Mouse (Mus musculus) midbrain, embryonic 13.5 days (tissue): Measurements from ENCODE around the gene Cdh22. TPM values are rescaled to one million over a fixed set of nuclear protein-coding genes. Genes with fewer than 3 reads are reported as not detected.

Experiments
- ATAC-seq: fragments of 200-750 bp; cut with Nextera tagmentation; 2 replicates; pipeline ENCODE4 v1.8.0; 2017; ENCODE audit warnings: mild to moderate bottlenecking, moderate TSS enrichment, moderate library complexity
- H3K27ac ChIP-seq: fragments of 300-500 bp; sonication (generic); 2 replicates; pipeline ENCODE4 v1.5.1; 2015; ENCODE audit warnings: inconsistent platforms, mild to moderate bottlenecking, moderate library complexity
- H3K27me3 ChIP-seq: fragments of 300-500 bp; sonication (generic); 2 replicates; pipeline ENCODE4 v1.6.1; 2015; ENCODE audit warnings: mild to moderate bottlenecking, inconsistent platforms
- H3K36me3 ChIP-seq: fragments of 300-500 bp; sonication (generic); 2 replicates; pipeline ENCODE4 v1.6.1; 2015; ENCODE audit warnings: mild to moderate bottlenecking, inconsistent platforms
- H3K4me1 ChIP-seq: fragments of 300-500 bp; sonication (generic); replicated peaks from 2 replicates; pipeline ENCODE4 v1.6.1; 2015; ENCODE audit warnings: inconsistent platforms
- H3K4me2 ChIP-seq: fragments of 300-500 bp; sonication (generic); replicated peaks from 2 replicates; pipeline ENCODE4 v1.6.1; 2015; ENCODE audit warnings: moderate library complexity, mild to moderate bottlenecking, inconsistent platforms
- H3K4me3 ChIP-seq: fragments of 300-500 bp; sonication (generic); replicated peaks from 2 replicates; pipeline ENCODE4 v1.5.1; 2015; ENCODE audit warnings: mild to moderate bottlenecking, inconsistent platforms
- H3K9ac ChIP-seq: fragments of 300-500 bp; sonication (generic); replicated peaks from 2 replicates; pipeline ENCODE4 v1.6.1; 2015; ENCODE audit warnings: mild to moderate bottlenecking, inconsistent platforms
- H3K9me3 ChIP-seq: fragments of 300-500 bp; sonication (generic); 2 replicates; pipeline ENCODE4 v1.6.1; 2016; ENCODE audit warnings: mild to moderate bottlenecking, inconsistent platforms
- WGBS: fragments of 180-500 bp; shearing (Covaris S2); methylation state at CpG from one replicate; pipeline ENCODE4 v1.1.7; 2015; 5-methylcytosine and 5-hydroxymethylcytosine counted together
- polyA plus RNA-seq: library from polyadenylated mRNA; unstranded; fragments of >200 nt; fragmentation: Nextera tagmentation; extraction: Ambion mirVana; gene quantifications from 2 replicates; pipeline ENCODE4 v1.2.1, GENCODE M21; 2015

Cdh22 gene
- polyA plus RNA-seq, 1 experiment from 2014 or later, result 15.7 TPM

DNA sequence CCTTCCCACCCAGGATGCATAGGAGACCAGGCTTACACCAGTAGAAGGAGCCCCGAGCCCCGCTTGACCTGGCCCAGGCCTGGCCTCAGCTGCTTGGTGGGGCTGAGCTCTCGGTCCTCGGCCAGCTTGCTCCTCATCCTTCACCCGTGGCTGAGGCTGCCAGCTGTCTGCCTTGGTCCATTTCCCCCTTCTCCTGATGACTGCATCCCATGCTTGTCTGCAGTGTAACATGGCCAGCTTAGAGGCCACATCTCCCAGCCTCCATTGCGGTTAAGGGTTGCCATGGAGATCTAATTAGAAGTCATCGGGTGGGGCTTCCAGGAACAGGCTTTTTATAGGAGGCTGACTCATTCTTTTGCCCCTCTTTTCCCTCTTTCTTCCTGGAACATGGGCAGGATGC, 29.2 kb upstream of the Cdh22 start:
- Histone ChIP-seq H3K9me3 (no peaks in the 10 kb centered on the region), H3K27me3 (peaks cover 19% of the 10 kb centered on the region), H3K36me3 (no peaks in the 10 kb centered on the region), H3K9ac (no peak overlapping the region), H3K4me2 (no peak overlapping the region), H3K4me3 (no peak overlapping the region), H3K27ac (no peak overlapping the region), H3K4me1 (peaks cover 35% of the 10 kb centered on the region)
- WGBS, result 51% methylated on average over 7 of the region's 7 CpGs
- ATAC-seq, result 0 out of 2 replicates have a peak, but pooled peaks have one; percentile 35

- peaks cover 16% of the 10 kb centered on the region for H3K27me3 ChIP-seq
- H3K4me2 ChIP-seq, result no peak overlapping the region
- no peak for ATAC-seq
- no peak overlapping the region for H3K27ac ChIP-seq
- no peak overlapping the region for H3K9ac ChIP-seq
- no peaks in the 10 kb centered on the region for H3K9me3 ChIP-seq
- WGBS, result 67% methylated on average over 18 of the region's 18 CpGs
- H3K36me3 ChIP-seq, result no peaks in the 10 kb centered on the region
- H3K4me3 ChIP-seq, result no peak overlapping the region
- H3K4me1 ChIP-seq, result peaks cover 48% of the 10 kb centered on the region
Measured at GRCm38 (mm10) chr2:165262274-165262990, 27.8 kb upstream of the Cdh22 start.

DNA sequence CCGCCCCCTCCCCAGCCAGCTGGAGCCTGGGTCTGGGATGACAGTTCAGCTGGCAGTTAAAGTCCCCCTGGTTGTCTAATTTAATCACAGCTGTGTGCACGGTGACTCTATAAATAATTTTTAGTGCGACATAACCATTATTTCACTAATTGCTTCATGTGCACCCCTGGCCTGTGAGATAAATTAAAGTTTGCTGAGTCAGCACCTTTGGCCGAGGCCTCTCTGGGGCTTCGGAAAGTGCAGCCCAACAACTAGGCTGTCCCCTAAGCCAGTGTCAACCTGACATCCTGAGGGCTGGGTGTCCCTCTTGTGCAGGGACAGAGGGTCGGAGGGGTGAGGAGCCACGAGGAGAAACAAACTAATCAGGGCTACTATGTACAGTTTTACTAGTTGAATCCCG, 25.2 kb upstream of the Cdh22 start:
- H3K4me2 ChIP-seq, result no peak overlapping the region
- peaks cover 27% of the 10 kb centered on the region for H3K27me3 ChIP-seq
- no peak for ATAC-seq
- H3K36me3 ChIP-seq, result no peaks in the 10 kb centered on the region
- H3K9me3 ChIP-seq, result no peaks in the 10 kb centered on the region
- no peak overlapping the region for H3K27ac ChIP-seq
- H3K4me1 ChIP-seq, result peaks cover 48% of the 10 kb centered on the region
- no peak overlapping the region for H3K9ac ChIP-seq
- 82% methylated on average over 8 of the region's 8 CpGs for WGBS
- H3K4me3 ChIP-seq, result no peak overlapping the region

DNA sequence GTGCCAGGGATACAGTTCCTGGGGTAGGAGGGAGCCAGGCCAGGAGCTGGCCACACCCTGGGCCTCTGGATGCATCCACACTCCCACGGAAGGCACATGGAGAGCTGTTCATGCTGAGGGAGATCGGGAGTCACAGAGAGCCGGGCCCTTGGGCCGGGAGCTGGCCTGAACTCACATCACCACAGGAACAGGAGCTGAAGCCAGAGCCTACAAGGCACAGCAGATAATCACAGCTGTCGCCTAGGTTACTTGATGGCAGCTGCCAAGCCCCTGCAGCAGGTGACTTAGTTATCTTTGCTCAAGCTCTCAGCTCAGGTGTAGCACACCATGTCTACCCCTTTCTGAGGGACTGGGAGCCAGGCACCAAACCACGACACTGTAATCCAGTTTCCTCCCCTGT, 23.7 kb upstream of the Cdh22 start:
- 81% methylated on average over 6 of the region's 6 CpGs for WGBS

DNA sequence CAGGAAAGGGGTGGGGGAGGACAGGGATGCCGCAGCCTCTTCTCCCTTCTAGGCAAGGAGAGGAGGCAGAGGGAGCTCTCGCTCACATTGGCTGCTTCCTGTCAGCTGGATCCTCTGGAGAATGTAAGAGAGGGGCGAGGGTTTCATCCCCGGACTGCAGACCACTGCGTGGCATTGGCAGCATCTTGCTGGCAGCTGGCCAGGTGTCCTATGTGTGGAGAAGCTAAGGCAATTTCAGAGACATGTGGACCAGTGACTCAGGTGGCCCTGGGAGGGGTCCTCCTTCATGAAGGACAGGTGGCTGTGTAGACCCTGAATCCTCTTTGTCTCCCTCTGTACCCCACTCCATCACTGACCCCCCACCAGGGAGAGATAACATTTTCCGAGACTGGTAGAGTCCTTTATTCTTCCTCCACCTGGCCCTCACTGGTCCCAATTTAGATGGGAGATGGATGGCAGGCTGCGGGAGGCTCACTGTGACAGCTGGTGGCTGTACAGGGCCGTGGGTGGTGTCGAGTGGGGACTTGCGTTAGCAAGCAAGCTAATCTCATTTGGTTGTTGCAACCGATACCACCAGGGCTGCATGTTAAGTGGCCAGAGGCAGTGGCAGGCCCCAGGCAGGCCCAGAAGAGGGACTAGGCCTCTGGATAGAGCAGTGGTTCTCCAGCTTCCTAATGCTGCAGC, 22.6 kb upstream of the Cdh22 start:
- no peak for ATAC-seq
- Histone ChIP-seq H3K4me2 (no peak overlapping the region), H3K9ac (no peak overlapping the region; the same call in 1 of the 2 replicates), H3K36me3 (no peaks in the 10 kb centered on the region), H3K4me3 (no peak overlapping the region), H3K9me3 (no peaks in the 10 kb centered on the region), H3K4me1 (peaks cover 58% of the 10 kb centered on the region), H3K27ac (peak overlapping the region; percentile 37; the same call in 1 of the 2 replicates), H3K27me3 (peaks cover 37% of the 10 kb centered on the region)
- WGBS, result 30% methylated on average over 11 of the region's 11 CpGs

More for the DNA sequence above, 23.7 kb upstream of the Cdh22 start:
- Histone ChIP-seq H3K9ac (no peak overlapping the region), H3K36me3 (no peaks in the 10 kb centered on the region), H3K4me2 (no peak overlapping the region), H3K4me3 (no peak overlapping the region), H3K27me3 (peaks cover 28% of the 10 kb centered on the region), H3K27ac (no peak overlapping the region), H3K4me1 (peaks cover 51% of the 10 kb centered on the region), H3K9me3 (no peaks in the 10 kb centered on the region)
- no peak for ATAC-seq

DNA sequence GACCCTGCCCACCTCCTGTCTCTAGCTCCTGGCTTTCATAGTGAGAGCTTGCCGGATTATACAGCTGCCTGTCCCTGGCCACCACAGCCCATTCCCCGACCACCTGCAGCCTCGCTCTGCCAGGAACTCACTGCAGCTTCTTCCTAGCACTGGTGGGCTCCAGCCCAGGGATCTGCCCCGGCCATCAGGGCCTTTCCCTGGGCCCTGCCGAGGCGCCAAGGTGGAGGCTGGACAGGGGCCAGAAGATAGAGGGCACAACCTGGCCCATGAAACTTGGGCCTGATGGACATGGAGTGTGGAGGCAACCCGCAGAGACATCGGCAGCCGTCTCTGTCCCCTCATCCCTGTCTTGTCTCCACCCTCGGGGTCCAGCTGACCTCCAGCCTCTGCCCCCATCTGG, 21.6 kb upstream of the Cdh22 start:
- Histone ChIP-seq H3K4me2 (no peak overlapping the region), H3K4me1 (peaks cover 58% of the 10 kb centered on the region), H3K27me3 (peaks cover 39% of the 10 kb centered on the region), H3K9ac (no peak overlapping the region), H3K36me3 (no peaks in the 10 kb centered on the region), H3K9me3 (no peaks in the 10 kb centered on the region), H3K27ac (no peak overlapping the region), H3K4me3 (no peak overlapping the region)
- ATAC-seq, result no peak
- WGBS, result 67% methylated on average over 10 of the region's 10 CpGs

DNA sequence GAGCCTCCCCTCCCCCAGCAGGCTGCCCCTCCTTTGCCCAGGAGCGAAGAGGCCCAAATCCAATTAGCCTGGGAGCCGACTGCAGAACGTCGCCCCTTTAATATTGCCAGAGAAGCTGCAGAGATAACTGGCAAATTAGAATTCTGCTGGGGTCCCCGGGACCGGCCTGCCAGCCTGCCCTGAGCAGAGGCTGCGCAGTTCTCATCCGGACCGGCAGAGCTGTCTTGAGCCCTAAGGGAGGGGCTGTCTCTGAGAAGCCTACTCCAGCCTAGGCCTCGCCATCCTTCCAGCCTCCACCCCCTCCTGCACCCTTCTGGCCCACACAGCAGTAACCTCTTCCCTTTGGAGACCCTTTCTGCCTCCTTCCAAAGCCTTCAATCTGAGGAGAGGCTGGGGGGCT, 19.2 kb upstream of the Cdh22 start:
- no peak overlapping the region for H3K4me3 ChIP-seq
- H3K4me2 ChIP-seq, result peak overlapping the region; percentile 19
- H3K27me3 ChIP-seq, result peaks cover 34% of the 10 kb centered on the region
- WGBS, result 3% methylated on average over 10 of the region's 10 CpGs
- peak overlapping the region; percentile 64 for H3K27ac ChIP-seq
- ATAC-seq, result peak; percentile 86
- no peaks in the 10 kb centered on the region for H3K9me3 ChIP-seq
- H3K36me3 ChIP-seq, result no peaks in the 10 kb centered on the region
- peaks cover 64% of the 10 kb centered on the region for H3K4me1 ChIP-seq
- H3K9ac ChIP-seq, result peak overlapping the region; percentile 45

- no peak overlapping the region for H3K4me2 ChIP-seq
- no peak overlapping the region for H3K9ac ChIP-seq
- H3K27ac ChIP-seq, result no peak overlapping the region
- H3K9me3 ChIP-seq, result no peaks in the 10 kb centered on the region
- no peaks in the 10 kb centered on the region for H3K36me3 ChIP-seq
- no peak for ATAC-seq
- peaks cover 34% of the 10 kb centered on the region for H3K27me3 ChIP-seq
- 80% methylated on average over 8 of the region's 8 CpGs for WGBS
- H3K4me1 ChIP-seq, result peaks cover 58% of the 10 kb centered on the region
- no peak overlapping the region for H3K4me3 ChIP-seq
Measured at GRCm38 (mm10) chr2:165253269-165253668, 18.6 kb upstream of the Cdh22 start.

GRCm38 (mm10) chr2:165252801-165253200, 18.1 kb upstream of the Cdh22 start:
- Histone ChIP-seq H3K4me2 (no peak overlapping the region), H3K9me3 (no peaks in the 10 kb centered on the region), H3K4me3 (no peak overlapping the region), H3K4me1 (peaks cover 53% of the 10 kb centered on the region), H3K27ac (no peak overlapping the region), H3K36me3 (no peaks in the 10 kb centered on the region), H3K27me3 (peaks cover 34% of the 10 kb centered on the region), H3K9ac (no peak overlapping the region)
- 50% methylated on average over 9 of the region's 9 CpGs for WGBS
- no peak for ATAC-seq

GRCm38 (mm10) chr2:165252381-165252780, 17.7 kb upstream of the Cdh22 start:
- 78% methylated on average over 8 of the region's 8 CpGs for WGBS
- no peak for ATAC-seq

DNA sequence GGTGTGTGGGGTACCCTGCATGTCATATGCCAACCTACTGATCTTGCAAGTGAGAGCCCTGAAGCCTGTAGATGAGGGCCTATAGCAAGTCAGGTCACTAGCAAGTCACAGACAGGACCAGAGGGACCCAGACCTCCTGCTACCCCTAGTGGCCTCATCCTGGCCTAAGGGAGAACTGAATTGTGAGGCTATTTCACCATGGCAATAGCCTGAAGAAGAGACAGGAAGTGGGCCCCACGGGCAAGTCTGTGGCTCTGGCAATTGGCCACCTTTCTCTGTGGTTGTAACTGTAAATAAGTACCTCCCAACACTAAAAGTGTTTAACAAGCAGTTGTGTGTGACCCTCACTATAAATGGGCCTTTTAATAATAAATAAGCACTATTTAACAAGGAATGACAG, 16.2 kb upstream of the Cdh22 start:
- no peak overlapping the region for H3K9ac ChIP-seq
- 87% methylated on average over 1 of the region's 1 CpGs for WGBS
- no peak overlapping the region for H3K4me2 ChIP-seq
- ATAC-seq, result no peak
- peaks cover 49% of the 10 kb centered on the region for H3K4me1 ChIP-seq
- no peaks in the 10 kb centered on the region for H3K9me3 ChIP-seq
- no peaks in the 10 kb centered on the region for H3K36me3 ChIP-seq
- no peak overlapping the region for H3K27ac ChIP-seq
- no peak overlapping the region for H3K4me3 ChIP-seq
- peaks cover 33% of the 10 kb centered on the region for H3K27me3 ChIP-seq

More at GRCm38 (mm10) chr2:165252381-165252780, 17.7 kb upstream of the Cdh22 start:
- Histone ChIP-seq H3K27ac (no peak overlapping the region), H3K9ac (no peak overlapping the region), H3K27me3 (peaks cover 35% of the 10 kb centered on the region), H3K4me3 (no peak overlapping the region), H3K4me2 (no peak overlapping the region), H3K9me3 (no peaks in the 10 kb centered on the region), H3K4me1 (peaks cover 49% of the 10 kb centered on the region), H3K36me3 (no peaks in the 10 kb centered on the region)

DNA sequence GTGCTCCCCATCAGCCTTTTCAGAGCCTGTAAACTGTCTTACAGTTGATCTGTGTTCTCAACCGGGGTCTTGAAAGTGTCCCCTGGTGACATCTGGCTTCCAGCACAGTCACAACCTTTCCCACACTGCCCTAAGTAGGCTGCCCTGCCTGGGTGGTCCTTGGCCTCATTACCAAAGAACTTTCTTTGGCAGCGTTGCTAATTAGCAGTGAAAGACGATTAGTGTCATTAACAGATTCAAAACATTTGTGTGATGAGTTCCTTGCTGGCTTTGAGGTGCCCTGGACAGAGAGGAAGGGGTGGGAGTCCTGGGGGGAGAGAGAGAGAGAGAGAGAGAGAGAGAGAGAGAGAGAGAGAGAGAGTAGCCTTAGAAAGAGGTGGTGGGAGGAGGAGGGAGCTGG, 14.3 kb upstream of the Cdh22 start:
- 22% methylated on average over 3 of the region's 3 CpGs for WGBS
- Histone ChIP-seq H3K9me3 (no peaks in the 10 kb centered on the region), H3K4me2 (no peak overlapping the region), H3K9ac (no peak overlapping the region), H3K4me1 (peaks cover 42% of the 10 kb centered on the region), H3K27ac (no peak overlapping the region), H3K4me3 (no peak overlapping the region), H3K27me3 (peaks cover 36% of the 10 kb centered on the region), H3K36me3 (no peaks in the 10 kb centered on the region)
- ATAC-seq, result no peak
